Mouse (Mus musculus) forebrain, embryonic 11.5 days (tissue): ENCODE measurements around the gene Itch. TPM values are rescaled to one million over a fixed set of nuclear protein-coding genes. Genes with fewer than 3 reads are reported as not detected.

Source experiments
- ATAC-seq: fragments of 200-750 bp; cut with Nextera tagmentation; replicated peaks from 2 replicates; pipeline ENCODE4 v1.8.0; 2017; ENCODE audit warnings: moderate TSS enrichment; ENCODE audit not compliant: low FRiP score
- DNase-seq: peaks from one replicate; pipeline ENCODE4 v3.0.0-alpha.2; 2017; ENCODE audit warnings: low spot score
- H3K27ac ChIP-seq: fragments of 300-500 bp; sonication (generic); 2 replicates; pipeline ENCODE4 v1.5.1; 2014; ENCODE audit warnings: low read depth, low read length
- H3K27me3 ChIP-seq: fragments of 300-500 bp; sonication (generic); 2 replicates; pipeline ENCODE4 v1.6.1; 2014; ENCODE audit warnings: mild to moderate bottlenecking, low read length, mixed read lengths; ENCODE audit not compliant: control insufficient read depth, insufficient read depth
- H3K36me3 ChIP-seq: fragments of 300-500 bp; sonication (generic); 2 replicates; pipeline ENCODE4 v1.6.1; 2014; ENCODE audit warnings: mild to moderate bottlenecking, low read length, moderate library complexity, mixed read lengths; ENCODE audit not compliant: control insufficient read depth, insufficient read depth
- H3K4me1 ChIP-seq: fragments of 300-500 bp; sonication (generic); replicated peaks from 2 replicates; pipeline ENCODE4 v1.6.1; 2014; ENCODE audit warnings: low read length, mixed read lengths; ENCODE audit not compliant: control insufficient read depth, insufficient read depth
- H3K4me2 ChIP-seq: fragments of 300-500 bp; sonication (generic); 2 replicates; pipeline ENCODE4 v1.6.1; 2014; ENCODE audit warnings: low read depth, mild to moderate bottlenecking, low read length, moderate library complexity, mixed read lengths; ENCODE audit not compliant: severe bottlenecking
- H3K4me3 ChIP-seq: fragments of 300-500 bp; sonication (generic); 2 replicates; pipeline ENCODE4 v1.5.1; 2014; ENCODE audit warnings: low read depth, low read length
- H3K9ac ChIP-seq: fragments of 300-500 bp; sonication (generic); 2 replicates; pipeline ENCODE4 v1.6.1; 2014; ENCODE audit warnings: low read length
- H3K9me3 ChIP-seq: fragments of 300-500 bp; sonication (generic); 2 replicates; pipeline ENCODE4 v1.6.1; 2016; ENCODE audit warnings: low read length, mixed read lengths; ENCODE audit not compliant: control insufficient read depth
- WGBS: fragments of 180-500 bp; shearing (Covaris S2); extraction: QIAGEN DNeasy Blood & Tissue Kit; methylation state at CpG from one replicate; pipeline ENCODE4 v1.1.7; 2014; 5-methylcytosine and 5-hydroxymethylcytosine counted together
- polyA plus RNA-seq: library from polyadenylated mRNA; unstranded; fragments of >200 nt; fragmentation: Nextera tagmentation; extraction: Ambion mirVana; gene quantifications from 2 replicates; pipeline ENCODE4 v1.2.1, GENCODE M21; 2014

Itch gene
- polyA plus RNA-seq, 1 experiment from 2014 or later, result 70.0 TPM

GRCm38 (mm10) chr2:155236362-155236992 lies 103.2 kb downstream of the Itch start, which contains the start of gene Dynlrb1:
TSS of gene Dynlrb1 (plus strand) at chr2:155236533.
- Histone ChIP-seq H3K9me3 (no peaks in the 10 kb centered on the region), H3K4me2 (peak within 1 kb of the TSS; percentile 70), H3K4me3 (peak within 1 kb of the TSS; percentile 90), H3K36me3 (no peaks in the 10 kb centered on the region), H3K27me3 (no peaks in the 10 kb centered on the region), H3K27ac (peak within 1 kb of the TSS; percentile 75), H3K9ac (peak within 1 kb of the TSS; percentile 95), H3K4me1 (peaks cover 3% of the 10 kb centered on the region)
- peak; percentile 97 for DNase-seq
- under 1% methylated on average over 50 of the region's 50 CpGs for WGBS
- peak; percentile 99 for ATAC-seq

- H3K4me3 ChIP-seq, result peak overlapping the region; percentile 90
- H3K9me3 ChIP-seq, result no peaks in the 10 kb centered on the region
- no peak for ATAC-seq
- peak overlapping the region; percentile 95 for H3K9ac ChIP-seq
- no peaks in the 10 kb centered on the region for H3K27me3 ChIP-seq
- peak overlapping the region; percentile 70 for H3K4me2 ChIP-seq
- no peak overlapping the region for H3K27ac ChIP-seq
- peaks cover 3% of the 10 kb centered on the region for H3K4me1 ChIP-seq
- WGBS, result 22% methylated on average over 4 of the region's 4 CpGs
- no peak for DNase-seq
- no peaks in the 10 kb centered on the region for H3K36me3 ChIP-seq
Observed at GRCm38 (mm10) chr2:155237276-155237675, 104.0 kb downstream of the Itch start.

- DNase-seq (no peak), ATAC-seq (no peak)
- Histone ChIP-seq H3K9me3 (no peaks in the 10 kb centered on the region), H3K27ac (no peak overlapping the region), H3K4me3 (no peak overlapping the region), H3K9ac (no peak overlapping the region), H3K36me3 (peaks cover 17% of the 10 kb centered on the region), H3K4me2 (no peak overlapping the region), H3K27me3 (no peaks in the 10 kb centered on the region), H3K4me1 (peaks cover 3% of the 10 kb centered on the region)
- WGBS, result 86% methylated on average over 4 of the region's 4 CpGs
Observed at GRCm38 (mm10) chr2:155240915-155241314, 107.6 kb downstream of the Itch start.

- Histone ChIP-seq H3K9me3 (no peaks in the 10 kb centered on the region), H3K4me2 (no peak overlapping the region), H3K9ac (no peak overlapping the region), H3K4me1 (peaks cover 3% of the 10 kb centered on the region), H3K4me3 (no peak overlapping the region), H3K27me3 (no peaks in the 10 kb centered on the region), H3K36me3 (peaks cover 17% of the 10 kb centered on the region), H3K27ac (no peak overlapping the region)
- 85% methylated on average over 7 of the region's 7 CpGs for WGBS
- DNase-seq (no peak), ATAC-seq (no peak)
Observed at GRCm38 (mm10) chr2:155242296-155242855, 109.1 kb downstream of the Itch start.

- no peaks in the 10 kb centered on the region for H3K4me1 ChIP-seq
- DNase-seq (no peak), ATAC-seq (no peak)
- no peak overlapping the region for H3K9ac ChIP-seq
- H3K9me3 ChIP-seq, result no peaks in the 10 kb centered on the region
- H3K4me2 ChIP-seq, result no peak overlapping the region
- peaks cover 30% of the 10 kb centered on the region for H3K36me3 ChIP-seq
- no peak overlapping the region for H3K27ac ChIP-seq
- H3K4me3 ChIP-seq, result no peak overlapping the region
- WGBS, result 96% methylated on average over 4 of the region's 4 CpGs
- H3K27me3 ChIP-seq, result no peaks in the 10 kb centered on the region
Observed at GRCm38 (mm10) chr2:155246231-155246630, 112.9 kb downstream of the Itch start.

- Histone ChIP-seq H3K9ac (no peak overlapping the region), H3K9me3 (no peaks in the 10 kb centered on the region), H3K4me2 (no peak overlapping the region), H3K4me1 (no peaks in the 10 kb centered on the region), H3K27ac (no peak overlapping the region), H3K36me3 (peaks cover 30% of the 10 kb centered on the region), H3K4me3 (no peak overlapping the region), H3K27me3 (no peaks in the 10 kb centered on the region)
- no peak for DNase-seq
- 93% methylated on average over 1 of the region's 1 CpGs for WGBS
- no peak for ATAC-seq
Observed at GRCm38 (mm10) chr2:155248206-155248605, 114.9 kb downstream of the Itch start.

GRCm38 (mm10) chr2:155248718-155249117 lies 115.4 kb downstream of the Itch start:
- no peaks in the 10 kb centered on the region for H3K4me1 ChIP-seq
- peaks cover 28% of the 10 kb centered on the region for H3K36me3 ChIP-seq
- H3K4me3 ChIP-seq, result no peak overlapping the region
- H3K27ac ChIP-seq, result no peak overlapping the region
- DNase-seq, result no peak
- no peak overlapping the region for H3K4me2 ChIP-seq
- no peak for ATAC-seq
- no peak overlapping the region for H3K9ac ChIP-seq
- WGBS, result 91% methylated on average over 2 of the region's 2 CpGs
- no peaks in the 10 kb centered on the region for H3K27me3 ChIP-seq
- H3K9me3 ChIP-seq, result no peaks in the 10 kb centered on the region

GRCm38 (mm10) chr2:155249588-155249987 lies 116.3 kb downstream of the Itch start:
- Histone ChIP-seq H3K9me3 (no peaks in the 10 kb centered on the region), H3K27ac (no peak overlapping the region), H3K27me3 (no peaks in the 10 kb centered on the region), H3K4me2 (no peak overlapping the region), H3K9ac (no peak overlapping the region), H3K4me1 (no peaks in the 10 kb centered on the region), H3K36me3 (peaks cover 22% of the 10 kb centered on the region), H3K4me3 (no peak overlapping the region)
- 93% methylated on average over 5 of the region's 5 CpGs for WGBS
- DNase-seq (no peak), ATAC-seq (no peak)

GRCm38 (mm10) chr2:155265526-155265925 lies 132.2 kb downstream of the Itch start:
- no peaks in the 10 kb centered on the region for H3K4me1 ChIP-seq
- DNase-seq (no peak), ATAC-seq (no peak)
- no peak overlapping the region for H3K9ac ChIP-seq
- no peaks in the 10 kb centered on the region for H3K36me3 ChIP-seq
- H3K4me2 ChIP-seq, result no peak overlapping the region
- no peaks in the 10 kb centered on the region for H3K27me3 ChIP-seq
- no peak overlapping the region for H3K4me3 ChIP-seq
- H3K9me3 ChIP-seq, result no peaks in the 10 kb centered on the region
- no peak overlapping the region for H3K27ac ChIP-seq
- 93% methylated on average over 6 of the region's 6 CpGs for WGBS
